Mouse (Mus musculus): ENCODE results near the gene Ptpn22. TPM values are rescaled to one million over a fixed set of nuclear protein-coding genes. Genes with fewer than 3 reads are reported as not detected.
A peak's percentile ranks its signal among the peaks of the same experiment; 100 is the strongest.

Ptpn22 gene
- polyA plus RNA-seq, 1 experiment from 2014 or later, result 2.2 TPM

- no peak overlapping the region for H3K4me2 ChIP-seq
- no peak overlapping the region for H3K9ac ChIP-seq
- H3K9me3 ChIP-seq (replicated peaks), result no peaks in the 10 kb centered on the region
- no peaks in the 10 kb centered on the region for H3K36me3 ChIP-seq
- ATAC-seq (ENCODE audit: low read depth) (no peak), DNase-seq (no peak)
- 0 out of 2 replicates have a peak, but pooled peaks cover 3% of the 10 kb centered on the region for H3K27me3 ChIP-seq
- H3K4me3 ChIP-seq (replicated peaks), result no peak overlapping the region
- WGBS (ENCODE audit: insufficient replicate concordance), result 70% methylated on average over 5 of the region's 5 CpGs
- peaks cover 3% of the 10 kb centered on the region for H3K4me1 ChIP-seq (replicated peaks)
- H3K27ac ChIP-seq, result no peak overlapping the region
These were observed 47.9 kb downstream of the Ptpn22 start for GRCm38 (mm10) chr3:103907335-103908030.

DNA sequence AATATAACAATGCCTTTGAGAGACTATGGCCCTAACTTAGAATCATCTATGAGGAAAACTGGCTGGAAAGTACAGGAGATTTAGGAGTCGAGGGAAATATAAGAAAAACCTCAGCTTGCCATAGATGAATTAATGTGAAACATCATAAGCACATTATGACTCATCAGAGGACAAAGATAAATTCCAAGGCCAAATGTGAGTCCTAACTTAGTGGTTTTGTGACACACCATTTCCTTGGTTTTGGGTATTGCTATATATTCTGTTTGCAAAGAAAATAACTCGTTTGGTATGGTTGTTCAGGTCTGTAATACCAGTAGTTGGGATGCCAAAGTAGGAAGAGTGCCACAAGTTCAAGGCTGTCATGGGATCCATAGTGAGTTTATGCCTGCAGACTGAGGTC is 49.2 kb downstream of the Ptpn22 start:
- H3K27me3 ChIP-seq, result 0 out of 2 replicates have a peak, but pooled peaks cover 3% of the 10 kb centered on the region
- ATAC-seq (ENCODE audit: low read depth) (no peak), DNase-seq (no peak)
- peaks cover 7% of the 10 kb centered on the region for H3K4me1 ChIP-seq (replicated peaks)
- H3K27ac ChIP-seq, result no peak overlapping the region
- no peaks in the 10 kb centered on the region for H3K36me3 ChIP-seq
- H3K4me3 ChIP-seq (replicated peaks), result no peak overlapping the region
- H3K4me2 ChIP-seq, result no peak overlapping the region
- no peaks in the 10 kb centered on the region for H3K9me3 ChIP-seq (replicated peaks)
- WGBS (ENCODE audit: insufficient replicate concordance), result 53% methylated on average over 2 of the region's 2 CpGs
- no peak overlapping the region for H3K9ac ChIP-seq

DNA sequence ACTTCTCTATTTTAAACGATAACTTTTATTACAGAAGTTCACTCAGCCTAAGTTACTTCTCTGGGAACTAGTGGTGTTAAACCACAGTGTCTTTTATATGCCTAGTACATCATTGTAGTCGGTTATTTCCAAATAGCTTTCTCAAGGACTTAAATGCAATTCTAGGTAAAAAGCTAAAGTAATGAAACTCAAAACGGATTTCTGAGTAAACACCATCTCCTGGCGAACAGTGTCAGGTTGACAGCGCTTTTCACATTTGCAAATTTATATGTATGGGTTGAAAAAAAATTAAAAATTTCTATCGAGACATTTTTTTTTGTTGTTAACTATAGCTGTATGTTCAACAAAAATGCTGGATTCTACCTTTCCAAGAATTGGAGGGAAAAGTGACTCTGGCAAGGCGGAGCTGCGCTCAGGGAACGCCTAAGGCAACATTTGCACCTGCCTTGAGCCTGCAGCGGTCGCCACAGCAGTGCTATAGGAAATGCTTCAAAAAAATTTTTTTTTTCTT is 53.9 kb downstream of the Ptpn22 start:
- Histone ChIP-seq H3K4me1 (replicated peaks) (peaks cover 23% of the 10 kb centered on the region), H3K4me3 (replicated peaks) (peak overlapping the region; percentile 99), H3K9ac (peak overlapping the region; percentile 99), H3K9me3 (replicated peaks) (no peaks in the 10 kb centered on the region), H3K4me2 (peak overlapping the region; percentile 78), H3K27ac (peak overlapping the region; percentile 95), H3K36me3 (no peaks in the 10 kb centered on the region), H3K27me3 (no peaks in the 10 kb centered on the region)
- 3% methylated on average over 11 of the region's 11 CpGs for WGBS (ENCODE audit: insufficient replicate concordance)
- ATAC-seq (ENCODE audit: low read depth) (peak; percentile 34; the same call in 1 of the 2 replicates), DNase-seq (peak; percentile 53)

DNA sequence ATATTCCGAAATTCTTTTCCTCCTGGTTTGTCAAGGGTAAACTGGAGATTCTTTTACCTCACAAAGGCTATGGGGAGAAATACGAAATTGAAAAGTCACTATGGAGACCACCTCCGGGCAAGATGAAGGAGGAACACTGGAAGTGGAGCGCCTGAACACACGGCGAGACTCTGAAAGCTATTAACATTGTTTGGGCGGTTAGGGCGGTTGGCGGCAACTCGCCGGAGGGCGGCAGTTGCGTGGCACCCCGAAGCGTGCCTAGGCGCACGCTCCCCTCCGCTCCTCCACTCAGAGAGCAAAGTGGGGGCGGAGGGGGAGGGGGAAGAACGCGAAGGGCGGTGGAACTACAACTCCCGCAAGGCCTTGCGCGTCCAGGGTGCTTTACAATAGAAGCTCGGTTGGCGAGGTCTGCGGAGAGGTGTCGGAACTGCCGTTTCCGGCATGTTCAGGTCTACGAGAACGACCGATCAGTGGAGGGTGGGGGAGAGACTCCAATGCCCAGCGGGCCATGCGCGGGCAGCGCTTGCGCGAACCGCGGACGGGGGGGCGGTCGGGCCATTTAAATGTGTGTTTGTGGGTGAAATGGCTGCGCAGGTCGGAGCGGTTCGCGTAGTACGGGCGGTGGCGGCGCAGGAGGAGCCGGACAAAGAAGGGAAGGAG is 54.5 kb downstream of the Ptpn22 start, which contains the start of gene Rsbn1:
TSS of gene Rsbn1 (plus strand) at position 111 of the 660 bp plus-strand sequence.
- Histone ChIP-seq H3K4me2 (peak within 1 kb of the TSS; percentile 78), H3K4me3 (replicated peaks) (peak within 1 kb of the TSS; percentile 99), H3K36me3 (no peaks in the 10 kb centered on the region), H3K9me3 (replicated peaks) (no peaks in the 10 kb centered on the region), H3K27ac (peak within 1 kb of the TSS; percentile 95), H3K27me3 (no peaks in the 10 kb centered on the region), H3K4me1 (replicated peaks) (peaks cover 23% of the 10 kb centered on the region), H3K9ac (peak within 1 kb of the TSS; percentile 99)
- DNase-seq, result peak; percentile 94
- WGBS (ENCODE audit: insufficient replicate concordance), result under 1% methylated on average over 54 of the region's 55 CpGs
- ATAC-seq (ENCODE audit: low read depth), result peak; percentile 98

GRCm38 (mm10) chr3:103914732-103915508 is 55.3 kb downstream of the Ptpn22 start:
- no peaks in the 10 kb centered on the region for H3K27me3 ChIP-seq
- H3K4me3 ChIP-seq (replicated peaks), result peak overlapping the region; percentile 99
- H3K36me3 ChIP-seq, result peaks cover 4% of the 10 kb centered on the region; the same call in 1 of the 2 replicates
- H3K4me1 ChIP-seq (replicated peaks), result peaks cover 27% of the 10 kb centered on the region
- H3K9me3 ChIP-seq (replicated peaks), result no peaks in the 10 kb centered on the region
- H3K9ac ChIP-seq, result peak overlapping the region; percentile 99
- peak overlapping the region; percentile 95 for H3K27ac ChIP-seq
- peak; percentile 48 for DNase-seq
- peak overlapping the region; percentile 78 for H3K4me2 ChIP-seq
- WGBS (ENCODE audit: insufficient replicate concordance), result under 1% methylated on average over 60 of the region's 60 CpGs
- ATAC-seq (ENCODE audit: low read depth), result peak; percentile 22

- Histone ChIP-seq H3K9me3 (replicated peaks) (no peaks in the 10 kb centered on the region), H3K27ac (peak overlapping the region; percentile 95), H3K4me3 (replicated peaks) (peak overlapping the region; percentile 99), H3K9ac (peak overlapping the region; percentile 99), H3K4me2 (peak overlapping the region; percentile 78), H3K4me1 (replicated peaks) (peaks cover 30% of the 10 kb centered on the region), H3K36me3 (peaks cover 6% of the 10 kb centered on the region; the same call in 1 of the 2 replicates), H3K27me3 (no peaks in the 10 kb centered on the region)
- ATAC-seq (ENCODE audit: low read depth), result no peak
- no peak for DNase-seq
- 2% methylated on average over 7 of the region's 7 CpGs for WGBS (ENCODE audit: insufficient replicate concordance)
These were observed 55.9 kb downstream of the Ptpn22 start for GRCm38 (mm10) chr3:103915509-103915896.

GRCm38 (mm10) chr3:103916205-103916838 is 56.7 kb downstream of the Ptpn22 start:
- H3K4me2 ChIP-seq, result peak overlapping the region; percentile 78
- H3K27me3 ChIP-seq, result no peaks in the 10 kb centered on the region
- WGBS (ENCODE audit: insufficient replicate concordance), result 8% methylated on average over 5 of the region's 5 CpGs
- peak overlapping the region; percentile 66 for H3K27ac ChIP-seq
- no peak for DNase-seq
- ATAC-seq (ENCODE audit: low read depth), result no peak
- H3K4me3 ChIP-seq (replicated peaks), result peak overlapping the region; percentile 99
- peaks cover 6% of the 10 kb centered on the region; the same call in 1 of the 2 replicates for H3K36me3 ChIP-seq
- H3K9ac ChIP-seq, result peak overlapping the region; percentile 66
- H3K9me3 ChIP-seq (replicated peaks), result no peaks in the 10 kb centered on the region
- peaks cover 33% of the 10 kb centered on the region for H3K4me1 ChIP-seq (replicated peaks)

DNA sequence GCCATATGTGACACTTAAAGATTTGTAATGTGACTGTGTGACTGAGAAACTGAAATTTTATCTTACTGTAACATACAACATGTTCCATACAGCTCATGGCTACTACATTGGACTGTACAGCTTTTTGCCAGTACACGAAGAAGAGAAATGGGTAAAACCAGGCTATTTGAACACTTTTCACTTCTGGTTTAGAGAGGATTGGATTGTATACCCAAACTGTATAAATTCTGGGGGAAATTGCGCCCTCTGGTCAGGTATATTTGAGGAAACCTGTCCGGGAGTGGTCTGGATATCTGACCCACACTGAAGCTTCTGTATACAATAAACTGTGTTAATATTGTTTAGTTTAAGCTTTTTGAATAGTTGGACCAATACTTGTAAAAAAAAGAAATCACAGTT is 57.2 kb downstream of the Ptpn22 start:
- H3K9ac ChIP-seq, result peak overlapping the region; percentile 66
- peak overlapping the region; percentile 78 for H3K4me2 ChIP-seq
- H3K9me3 ChIP-seq (replicated peaks), result no peaks in the 10 kb centered on the region
- peaks cover 6% of the 10 kb centered on the region; the same call in 1 of the 2 replicates for H3K36me3 ChIP-seq
- H3K27me3 ChIP-seq, result no peaks in the 10 kb centered on the region
- H3K4me1 ChIP-seq (replicated peaks), result peaks cover 37% of the 10 kb centered on the region
- peak overlapping the region; percentile 99 for H3K4me3 ChIP-seq (replicated peaks)
- peak overlapping the region; percentile 66 for H3K27ac ChIP-seq
- 26% methylated on average over 3 of the region's 3 CpGs for WGBS (ENCODE audit: insufficient replicate concordance)
- no peak for DNase-seq
- no peak for ATAC-seq (ENCODE audit: low read depth)

DNA sequence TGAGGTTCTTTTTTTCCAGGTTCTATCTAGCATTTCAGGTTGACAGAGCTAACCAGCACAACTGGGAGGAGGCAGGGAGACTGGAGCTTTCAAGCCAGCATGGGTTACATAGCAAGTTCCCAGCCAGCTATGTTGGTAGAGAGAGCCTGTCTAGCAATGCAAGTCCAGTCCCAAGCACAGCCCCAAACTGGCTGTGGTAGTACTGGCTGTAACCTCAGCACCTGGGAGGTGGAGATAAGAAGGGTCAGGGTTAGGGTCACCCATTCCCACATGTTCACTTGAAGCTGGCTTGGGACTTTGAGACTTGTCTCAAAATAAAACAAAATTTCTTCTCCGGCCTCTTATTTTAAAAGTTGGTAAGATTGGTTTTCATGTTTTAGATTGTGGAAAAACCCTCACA is 60.5 kb downstream of the Ptpn22 start:
- Histone ChIP-seq H3K27me3 (no peaks in the 10 kb centered on the region), H3K27ac (peak overlapping the region; percentile 15; the same call in 1 of the 2 replicates), H3K4me2 (no peak overlapping the region), H3K4me1 (replicated peaks) (peaks cover 55% of the 10 kb centered on the region), H3K9me3 (replicated peaks) (no peaks in the 10 kb centered on the region), H3K9ac (no peak overlapping the region), H3K4me3 (replicated peaks) (no peak overlapping the region), H3K36me3 (peaks cover 6% of the 10 kb centered on the region; the same call in 1 of the 2 replicates)
- 71% methylated on average over 1 of the region's 1 CpGs for WGBS (ENCODE audit: insufficient replicate concordance)
- peak; percentile 54 for ATAC-seq (ENCODE audit: low read depth)
- DNase-seq, result no peak

GRCm38 (mm10) chr3:103925302-103925701 is 65.7 kb downstream of the Ptpn22 start:
- Histone ChIP-seq H3K9me3 (replicated peaks) (no peaks in the 10 kb centered on the region), H3K27me3 (no peaks in the 10 kb centered on the region), H3K4me1 (replicated peaks) (peaks cover 35% of the 10 kb centered on the region), H3K4me2 (no peak overlapping the region), H3K36me3 (peaks cover 6% of the 10 kb centered on the region; the same call in 1 of the 2 replicates), H3K27ac (no peak overlapping the region), H3K9ac (no peak overlapping the region), H3K4me3 (replicated peaks) (no peak overlapping the region)
- DNase-seq, result no peak
- no peak for ATAC-seq (ENCODE audit: low read depth)
- WGBS (ENCODE audit: insufficient replicate concordance), result 52% methylated on average over 3 of the region's 3 CpGs
